Comparison of ENCODE assay signal across 26 mouse cellular contexts in genomic region chr2:13438275-13438845, GRCm38 (mm10). TPM values are rescaled to one million over a fixed set of nuclear protein-coding genes. Genes with fewer than 3 reads are reported as not detected.
DNase-seq lines count a peak whose midpoint lies in the region; ATAC-seq and TF ChIP-seq lines count a peak whose summit lies in the region.
"Had no signal": no experiment of that assay in that cellular context is flagged by ENCODE, and none has a peak within 500 bp of the region (broad histone marks: within the 10 kb centered on the region; RNA-seq: fewer than 3 reads in every experiment).

No protein-coding gene starts in this region.

- H3K27me3 ChIP-seq in liver, adult 2 months (ENCODE audit: control insufficient read depth, insufficient read depth, low read length) = no peaks in the 10 kb centered on the region
- no peaks in the 10 kb centered on the region for H3K27me3 ChIP-seq in heart, embryonic 13.5 days (replicated peaks)
- no peaks in the 10 kb centered on the region for H3K27me3 ChIP-seq in limb, embryonic 15.5 days
- H3K27me3 ChIP-seq: embryonic facial prominence, embryonic 15.5 days; midbrain, embryonic 12.5 days had no signal

- no peak for TF ChIP-seq POLR2A in liver, adult 2 months (IDR thresholded peaks at IDR 0.05; ENCODE audit: extremely low read depth, insufficient read depth, low read length)

- WGBS in liver, adult 2 months = 94% methylated on average over 3 of the region's 3 CpGs
- WGBS in heart, embryonic 13.5 days = 47% methylated on average over 3 of the region's 3 CpGs
- 55% methylated on average over 3 of the region's 3 CpGs for WGBS in limb, embryonic 15.5 days

- no peak overlapping the region for H3K4me3 ChIP-seq in liver, adult 2 months (ENCODE audit: insufficient read depth, low read depth, low read length)
- H3K4me3 ChIP-seq in heart, embryonic 13.5 days = no peak overlapping the region
- no peak overlapping the region for H3K4me3 ChIP-seq in limb, embryonic 15.5 days
- H3K4me3 ChIP-seq: embryonic facial prominence, embryonic 15.5 days; layer of hippocampus, adult 2 months; midbrain, embryonic 12.5 days had no signal

- H3K9me3 ChIP-seq in heart, embryonic 13.5 days = no peaks in the 10 kb centered on the region
- no peaks in the 10 kb centered on the region for H3K9me3 ChIP-seq in limb, embryonic 15.5 days
- H3K9me3 ChIP-seq: embryonic facial prominence, embryonic 15.5 days; midbrain, embryonic 12.5 days had no signal

- H3K9ac ChIP-seq in liver, adult 2 months (ENCODE audit: low read depth, low read length) = no peak overlapping the region
- H3K9ac ChIP-seq in heart, embryonic 13.5 days = no peak overlapping the region
- H3K9ac ChIP-seq in limb, embryonic 15.5 days = no peak overlapping the region
- H3K9ac ChIP-seq: embryonic facial prominence, embryonic 15.5 days; midbrain, embryonic 12.5 days had no signal

- peak; percentile 40 for DNase-seq in gastrocnemius, adult 18-20 months (ENCODE audit: low spot score)
- DNase-seq in gastrocnemius, adult 8-10 months (ENCODE audit: low spot score in 2 of 2) = no peak
- DNase-seq in liver, adult 2 months (ENCODE audit: extremely low read depth, low read depth, low spot score) = peak; percentile 6
- DNase-seq in liver = no peak
- DNase-seq in thymus, postnatal 4 days = no peak
- DNase-seq: adrenal gland, postnatal 25 days; cerebellum, adult 11 months; cerebellum, postnatal 14 days; gastrocnemius, postnatal 14 days; kidney, adult 18-20 months; layer of hippocampus, postnatal 36 days; lung, adult 18-20 months; retina, postnatal 1 day; right cerebral cortex, postnatal 4 days; thymus, postnatal 25 days had no signal

- H3K79me2 ChIP-seq in liver, adult 2 months (ENCODE audit: control insufficient read depth, insufficient read depth, low read length) = no peaks in the 10 kb centered on the region

- no peak overlapping the region for H3K4me2 ChIP-seq in heart, embryonic 13.5 days
- no peak overlapping the region for H3K4me2 ChIP-seq in limb, embryonic 15.5 days
- H3K4me2 ChIP-seq: embryonic facial prominence, embryonic 15.5 days; liver, embryonic 11.5 days; midbrain, embryonic 12.5 days had no signal

- no peaks in the 10 kb centered on the region for H3K36me3 ChIP-seq in liver, adult 2 months (ENCODE audit: control insufficient read depth, insufficient read depth, low read length)
- H3K36me3 ChIP-seq in heart, embryonic 13.5 days = no peaks in the 10 kb centered on the region
- no peaks in the 10 kb centered on the region for H3K36me3 ChIP-seq in limb, embryonic 15.5 days
- H3K36me3 ChIP-seq: embryonic facial prominence, embryonic 15.5 days; midbrain, embryonic 12.5 days had no signal

- H3K4me1 ChIP-seq in liver, adult 2 months (ENCODE audit: control insufficient read depth, insufficient read depth, low read length) = no peaks in the 10 kb centered on the region
- peaks cover 14% of the 10 kb centered on the region for H3K4me1 ChIP-seq in heart, embryonic 13.5 days
- H3K4me1 ChIP-seq in limb, embryonic 15.5 days = peaks cover 2% of the 10 kb centered on the region; the same call in 1 of the 2 replicates
- H3K4me1 ChIP-seq: embryonic facial prominence, embryonic 15.5 days; midbrain, embryonic 12.5 days had no signal

- ATAC-seq in heart, embryonic 13.5 days (ENCODE audit: extremely low read depth, insufficient number of reproducible peaks, low FRiP score, low TSS enrichment) = no peak
- peak; percentile 72 for ATAC-seq in limb, embryonic 15.5 days (ENCODE audit: insufficient number of reproducible peaks, low FRiP score, low TSS enrichment, low read depth)
- ATAC-seq in erythroblast, adult 5-6 weeks (replicated peaks; ENCODE audit: low FRiP score, poor library complexity, severe bottlenecking) = no peak
- ATAC-seq: CD4-positive, CD25-positive, alpha-beta regulatory T cell, adult 4 months had no signal

- TF ChIP-seq CTCF in liver, adult 2 months (IDR thresholded peaks at IDR 0.05; ENCODE audit: low read depth, low read length) = no peak

- no peak overlapping the region for H3K27ac ChIP-seq in liver, adult 2 months (replicated peaks; ENCODE audit: insufficient read depth, low read depth, low read length)
- peak overlapping the region; percentile 82 for H3K27ac ChIP-seq in heart, embryonic 13.5 days (replicated peaks)
- 0 out of 2 replicates have a peak overlapping the region, but pooled peaks have one; percentile 57 for H3K27ac ChIP-seq in limb, embryonic 15.5 days
- H3K27ac ChIP-seq: embryonic facial prominence, embryonic 15.5 days; kidney, postnatal 0 days; layer of hippocampus, adult 2 months; midbrain, embryonic 12.5 days had no signal

RNA-seq across cellular contexts. Expression of gene Cubn, which starts 53.3 kb away (rescaled TPM):
- total RNA-seq in gastrocnemius, adult 18-20 months (2021) = under 1 TPM; 0.05 to 0.16 TPM
- total RNA-seq in gastrocnemius, adult 8-10 months (2022) = under 1 TPM; 0.02 to 0.05 (median 0.04) TPM
- total RNA-seq in liver, adult 2 months (2014; rRNA removed) = 0.07 TPM in 1 of 2 replicates, not detected in the other
- not detected in 2 replicates for polyA plus RNA-seq in liver, adult 2 months (2012; rRNA removed)
- 0.31 and 0.36 TPM in 2 replicates for polyA plus RNA-seq in heart, embryonic 13.5 days (2015; fragmentation: Nextera tagmentation; extraction: Ambion mirVana)
- polyA plus RNA-seq in limb, embryonic 15.5 days (2015; fragmentation: Nextera tagmentation; extraction: Ambion mirVana) = 0.22 and 0.35 TPM in 2 replicates
- not detected in 2 replicates for total RNA-seq in erythroblast, adult 5-6 weeks (2015; ENCODE audit: low replicate concordance)
- total RNA-seq in erythroblast, adult 5-6 weeks (2017; ENCODE audit: low replicate concordance) = not detected in 2 replicates
- total RNA-seq: megakaryocyte progenitor cell, adult 5-6 weeks; monocyte, adult 5-6 weeks had no signal

Comparison
In these comparisons a context has a peak if more than half of its experiments do, and no peak if none do; other contexts are left out.
1. DNase-seq: peak in gastrocnemius, adult 18-20 months (single experiment) and liver, adult 2 months (single experiment); none in gastrocnemius, adult 8-10 months (0 of 2), liver (single experiment) and thymus, postnatal 4 days (single experiment).